Mouse (Mus musculus): ENCODE results near the gene Odf2l. TPM values are rescaled to one million over a fixed set of nuclear protein-coding genes. Genes with fewer than 3 reads are reported as not detected.

Gene Odf2l
- polyA plus RNA-seq (2015; fragmentation: Nextera tagmentation; extraction: Ambion mirVana) = 14.2 and 18.1 TPM in 2 replicates

DNA sequence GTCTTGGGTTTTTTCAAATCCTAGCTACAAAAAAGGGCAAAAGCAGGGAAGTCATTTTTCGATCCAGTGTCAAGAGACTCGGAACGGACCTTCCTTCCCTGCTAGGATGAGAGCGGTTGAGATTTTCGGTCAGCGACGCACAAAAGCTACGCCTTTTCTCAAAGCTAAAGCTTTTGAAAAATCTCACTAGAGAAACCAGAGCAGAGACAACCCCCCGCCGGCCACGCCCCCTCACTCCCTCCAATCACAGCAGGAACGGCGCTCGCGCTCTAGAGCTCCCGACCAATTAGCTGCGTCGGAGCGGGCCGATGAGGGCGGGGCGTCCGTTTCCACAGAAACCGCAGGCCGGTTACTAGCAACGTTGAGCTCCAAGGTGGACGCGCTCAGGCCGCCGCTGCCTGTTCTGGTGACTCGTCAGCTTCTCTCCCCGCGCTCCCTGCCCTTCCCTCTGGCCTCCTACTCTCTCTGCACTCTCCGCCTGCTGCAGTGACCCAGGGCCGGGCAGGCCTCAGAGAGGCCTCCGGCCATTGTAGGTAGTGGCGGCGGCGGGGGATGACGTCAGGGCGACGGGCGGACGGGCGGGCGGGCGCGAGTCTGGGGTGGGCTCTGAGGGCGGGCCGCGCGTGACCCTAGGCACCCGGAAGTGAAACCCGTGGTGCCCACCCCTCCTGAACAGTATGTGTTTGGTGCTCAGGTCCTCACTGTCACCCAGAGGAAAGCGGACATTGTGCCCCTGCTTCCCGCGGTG is at the start of gene Odf2l:
Odf2l (plus strand) TSS at position 335 of the 748 bp plus-strand sequence.
- H3K4me2 ChIP-seq (replicated peaks) = peak within 1 kb of the TSS; percentile 74
- no peaks in the 10 kb centered on the region for H3K36me3 ChIP-seq
- H3K27ac ChIP-seq = peak within 1 kb of the TSS; percentile 98
- no peaks in the 10 kb centered on the region for H3K27me3 ChIP-seq (replicated peaks)
- H3K9me3 ChIP-seq = no peaks in the 10 kb centered on the region
- peak within 1 kb of the TSS; percentile 89 for H3K9ac ChIP-seq
- H3K4me1 ChIP-seq (replicated peaks) = no peaks in the 10 kb centered on the region
- WGBS = under 1% methylated on average over 57 of the region's 57 CpGs
- peak; percentile 99 for ATAC-seq
- peak within 1 kb of the TSS; percentile 84 for H3K4me3 ChIP-seq (replicated peaks)

DNA sequence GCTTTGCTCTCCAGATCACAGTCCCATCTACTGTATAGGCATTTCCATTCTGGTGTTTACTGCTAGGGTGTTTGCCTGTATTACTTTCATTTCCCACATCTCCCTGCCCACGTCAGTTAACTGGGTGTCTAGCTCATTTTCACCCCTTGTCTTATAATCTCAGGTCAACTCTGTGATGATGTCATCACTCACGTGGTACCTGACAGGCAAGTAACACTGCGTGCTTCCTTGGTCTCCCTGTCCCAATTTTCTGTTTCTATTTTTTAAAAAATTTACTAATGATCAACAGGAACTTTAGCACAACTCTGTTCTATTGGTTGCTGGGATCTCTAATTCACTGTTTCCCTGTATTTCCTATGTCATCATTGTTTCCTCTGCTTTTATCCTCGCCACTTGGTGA is 49.4 kb upstream of the Odf2l start:
- Histone ChIP-seq H3K36me3 (no peaks in the 10 kb centered on the region), H3K27ac (no peak overlapping the region), H3K27me3 (replicated peaks) (no peaks in the 10 kb centered on the region), H3K9me3 (no peaks in the 10 kb centered on the region), H3K4me3 (replicated peaks) (no peak overlapping the region), H3K4me2 (replicated peaks) (no peak overlapping the region), H3K4me1 (replicated peaks) (no peaks in the 10 kb centered on the region), H3K9ac (no peak overlapping the region)
- 80% methylated on average over 4 of the region's 4 CpGs for WGBS
- ATAC-seq = no peak

DNA sequence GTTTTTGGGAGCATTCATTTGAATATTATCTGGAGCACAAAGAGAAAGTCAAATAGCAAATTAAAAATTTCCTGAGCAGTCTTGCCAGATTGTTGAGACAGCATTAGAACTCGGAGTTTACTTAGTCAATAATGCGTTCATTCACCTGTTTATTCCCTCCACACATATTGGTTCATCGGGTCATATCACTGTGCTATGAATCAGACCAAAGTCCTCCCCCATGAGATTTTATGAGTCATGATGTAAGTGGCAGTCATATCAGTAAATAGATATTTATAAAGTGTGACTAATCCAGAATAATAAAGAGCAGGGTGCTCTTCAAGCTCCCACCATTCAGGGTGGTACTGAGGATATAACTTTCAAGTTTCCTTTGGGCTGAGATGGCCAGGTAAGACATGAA is 46.0 kb upstream of the Odf2l start:
- WGBS = 81% methylated on average over 3 of the region's 3 CpGs
- Histone ChIP-seq H3K27ac (no peak overlapping the region), H3K9me3 (no peaks in the 10 kb centered on the region), H3K36me3 (no peaks in the 10 kb centered on the region), H3K9ac (no peak overlapping the region), H3K4me1 (replicated peaks) (no peaks in the 10 kb centered on the region), H3K27me3 (replicated peaks) (no peaks in the 10 kb centered on the region), H3K4me3 (replicated peaks) (no peak overlapping the region), H3K4me2 (replicated peaks) (no peak overlapping the region)
- ATAC-seq = peak; percentile 53; the same call in 1 of the 2 replicates

DNA sequence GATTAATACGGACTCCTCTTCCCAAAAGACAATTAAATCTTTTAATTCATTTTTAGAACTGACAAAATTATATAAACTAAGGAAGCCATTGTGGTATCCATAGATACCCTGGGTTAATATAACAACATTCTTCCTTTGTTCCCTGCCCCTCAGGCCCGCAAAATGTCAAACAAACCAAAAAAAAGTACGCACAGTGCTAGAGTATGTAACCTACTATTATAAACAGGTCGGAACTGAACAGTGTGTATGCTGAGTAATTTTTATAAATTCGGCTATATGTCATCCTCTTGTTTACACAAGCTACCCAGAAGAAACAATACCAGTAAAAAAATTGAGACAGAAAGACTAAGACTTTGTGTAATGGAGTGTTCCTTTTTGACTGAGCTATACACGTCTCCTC is 40.0 kb upstream of the Odf2l start:
- Histone ChIP-seq H3K4me3 (replicated peaks) (no peak overlapping the region), H3K27ac (no peak overlapping the region), H3K36me3 (no peaks in the 10 kb centered on the region), H3K4me2 (replicated peaks) (no peak overlapping the region), H3K4me1 (replicated peaks) (no peaks in the 10 kb centered on the region), H3K9me3 (no peaks in the 10 kb centered on the region), H3K27me3 (replicated peaks) (no peaks in the 10 kb centered on the region), H3K9ac (no peak overlapping the region)
- ATAC-seq = peak; percentile 37; the same call in 1 of the 2 replicates
- WGBS = 45% methylated on average over 6 of the region's 6 CpGs

DNA sequence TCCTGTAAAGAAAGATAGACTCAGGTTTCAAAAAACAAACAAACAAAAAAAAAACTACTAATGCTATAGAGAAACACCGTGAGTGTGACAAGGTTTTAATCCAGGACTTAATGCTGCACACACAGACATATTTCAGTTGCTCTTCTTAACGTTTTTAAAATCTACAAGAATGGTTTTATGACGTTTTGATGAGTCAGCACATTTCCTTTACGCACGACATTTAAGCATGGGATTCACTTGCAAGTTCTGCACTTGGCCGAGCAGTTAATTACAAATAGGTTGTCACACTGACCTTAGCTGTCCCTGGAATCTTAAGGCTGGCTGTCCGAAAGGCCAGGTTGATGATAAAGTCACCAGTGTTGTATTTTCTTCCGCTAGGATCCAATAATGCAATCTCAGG is 37.5 kb upstream of the Odf2l start:
- no peaks in the 10 kb centered on the region for H3K27me3 ChIP-seq (replicated peaks)
- 81% methylated on average over 8 of the region's 8 CpGs for WGBS
- H3K36me3 ChIP-seq = no peaks in the 10 kb centered on the region
- no peak for ATAC-seq
- H3K4me2 ChIP-seq (replicated peaks) = no peak overlapping the region
- H3K4me3 ChIP-seq (replicated peaks) = no peak overlapping the region
- H3K4me1 ChIP-seq (replicated peaks) = no peaks in the 10 kb centered on the region
- H3K9ac ChIP-seq = no peak overlapping the region
- no peak overlapping the region for H3K27ac ChIP-seq
- no peaks in the 10 kb centered on the region for H3K9me3 ChIP-seq

DNA sequence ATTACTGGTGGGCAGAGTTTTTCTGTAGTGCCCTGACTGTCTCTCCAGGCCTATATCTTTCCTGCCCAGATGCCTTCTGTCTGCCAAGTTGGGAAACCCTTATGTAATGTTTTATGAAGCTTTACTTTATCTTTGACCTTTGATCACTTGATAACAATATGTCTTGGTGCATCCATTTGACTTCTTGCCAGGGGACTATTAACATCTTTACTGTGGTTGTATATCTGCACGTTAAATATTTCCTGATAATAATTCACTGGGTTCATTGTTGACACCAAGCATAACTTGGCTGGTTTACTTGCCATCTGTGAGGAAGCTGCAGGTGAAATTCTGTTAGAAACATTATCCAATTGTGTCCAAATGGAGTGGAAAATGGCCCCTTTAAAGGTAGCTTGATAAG is 35.3 kb upstream of the Odf2l start:
- Histone ChIP-seq H3K4me1 (replicated peaks) (no peaks in the 10 kb centered on the region), H3K27me3 (replicated peaks) (no peaks in the 10 kb centered on the region), H3K4me3 (replicated peaks) (no peak overlapping the region), H3K36me3 (no peaks in the 10 kb centered on the region), H3K4me2 (replicated peaks) (no peak overlapping the region), H3K27ac (no peak overlapping the region), H3K9me3 (no peaks in the 10 kb centered on the region), H3K9ac (no peak overlapping the region)
- ATAC-seq = peak; percentile 88
- WGBS = 42% methylated on average over 1 of the region's 1 CpGs

DNA sequence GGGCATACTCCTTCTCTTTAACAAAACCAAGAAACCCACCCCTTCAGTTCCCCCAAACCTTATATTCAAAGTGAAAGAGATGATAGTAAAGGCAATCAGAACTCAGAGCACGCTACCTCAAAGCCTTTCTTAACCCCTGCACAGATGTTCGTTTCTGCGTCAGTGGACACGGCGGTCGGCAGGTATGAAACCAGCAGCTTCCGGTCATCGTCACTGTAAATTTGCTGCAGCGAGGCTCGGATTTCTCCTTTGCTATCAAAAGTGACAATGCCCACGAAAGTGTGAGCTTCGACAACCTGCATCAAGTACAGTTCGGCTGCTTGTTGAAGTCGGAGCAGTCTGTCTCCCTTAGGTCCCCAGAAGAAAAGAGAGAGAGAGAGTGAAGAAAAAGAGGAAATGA is 32.2 kb upstream of the Odf2l start:
- ATAC-seq = no peak
- 91% methylated on average over 14 of the region's 14 CpGs for WGBS
- Histone ChIP-seq H3K27me3 (replicated peaks) (no peaks in the 10 kb centered on the region), H3K4me1 (replicated peaks) (no peaks in the 10 kb centered on the region), H3K9ac (no peak overlapping the region), H3K4me3 (replicated peaks) (no peak overlapping the region), H3K36me3 (no peaks in the 10 kb centered on the region), H3K4me2 (replicated peaks) (no peak overlapping the region), H3K9me3 (no peaks in the 10 kb centered on the region), H3K27ac (no peak overlapping the region)

DNA sequence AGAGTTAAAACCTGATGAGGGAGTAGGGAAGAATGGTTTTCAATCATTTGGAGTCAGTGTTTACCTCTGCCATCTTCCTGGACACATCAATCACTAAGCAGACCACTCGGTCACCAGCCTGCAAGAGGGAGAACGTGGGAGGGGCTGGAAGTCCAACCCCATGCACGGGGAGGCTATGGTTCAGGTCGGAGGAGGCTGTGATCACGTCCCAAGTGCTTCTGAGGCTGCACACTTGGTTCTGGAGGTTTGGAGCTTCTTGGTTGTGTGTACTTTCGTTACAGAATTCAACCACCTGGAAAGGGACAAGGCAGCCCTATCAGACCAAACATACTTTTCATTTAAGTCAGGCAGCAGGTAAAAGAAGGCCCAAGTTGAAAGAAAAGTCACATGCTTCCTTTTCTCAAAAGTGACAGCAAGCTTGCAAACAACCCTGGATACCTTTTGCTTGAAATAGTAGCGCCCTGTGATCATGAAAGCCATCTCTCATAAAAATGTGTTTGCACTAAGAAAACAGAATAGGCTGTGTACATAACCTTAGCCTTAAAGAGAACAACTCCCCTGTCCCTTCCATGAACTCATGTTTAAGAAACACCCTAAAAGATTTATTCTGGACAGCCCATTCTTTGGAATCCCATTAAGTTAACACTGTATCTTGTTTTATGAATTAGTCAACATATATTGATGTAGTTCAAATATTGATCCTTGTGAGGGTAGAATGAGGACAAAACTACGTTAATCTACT is 30.4 kb upstream of the Odf2l start:
- Histone ChIP-seq H3K4me1 (replicated peaks) (no peaks in the 10 kb centered on the region), H3K4me3 (replicated peaks) (no peak overlapping the region), H3K9ac (no peak overlapping the region), H3K9me3 (no peaks in the 10 kb centered on the region), H3K36me3 (no peaks in the 10 kb centered on the region), H3K4me2 (replicated peaks) (no peak overlapping the region), H3K27me3 (replicated peaks) (no peaks in the 10 kb centered on the region), H3K27ac (0 out of 2 replicates have a peak overlapping the region, but pooled peaks have one; percentile 32)
- 39% methylated on average over 8 of the region's 8 CpGs for WGBS
- peak; percentile 46; the same call in 1 of the 2 replicates for ATAC-seq

DNA sequence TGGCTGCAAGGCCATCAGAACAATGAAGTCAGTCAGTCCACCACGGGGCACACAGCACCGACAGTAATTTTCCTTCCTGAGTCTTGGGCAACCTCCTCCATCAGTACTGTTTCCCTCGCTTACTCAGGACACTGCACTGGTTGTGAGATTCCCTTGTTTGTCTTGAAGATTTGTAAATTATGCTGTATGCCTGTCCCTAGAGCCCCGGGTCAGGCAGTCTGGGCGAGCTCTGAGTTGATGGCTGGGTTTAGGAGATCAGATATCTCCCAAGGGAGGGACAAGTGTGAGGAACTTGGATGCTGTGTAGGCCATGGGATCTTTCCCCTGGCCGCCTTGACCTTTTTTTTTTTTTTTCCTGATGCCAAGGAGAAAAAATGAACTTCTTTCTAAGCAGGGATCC is 19.1 kb upstream of the Odf2l start, which contains the start of gene Clca2:
Clca2 (minus strand) TSS at position 153 of the 400 bp plus-strand sequence.
- ATAC-seq = no peak
- no peaks in the 10 kb centered on the region for H3K9me3 ChIP-seq
- no peaks in the 10 kb centered on the region for H3K36me3 ChIP-seq
- H3K9ac ChIP-seq = no peak within 1 kb of the TSS
- H3K4me2 ChIP-seq (replicated peaks) = no peak within 1 kb of the TSS
- no peaks in the 10 kb centered on the region; the same call in 1 of the 2 replicates for H3K4me1 ChIP-seq (replicated peaks)
- no peak within 1 kb of the TSS for H3K4me3 ChIP-seq (replicated peaks)
- no peak within 1 kb of the TSS for H3K27ac ChIP-seq
- no peaks in the 10 kb centered on the region for H3K27me3 ChIP-seq (replicated peaks)
- WGBS = 57% methylated on average over 6 of the region's 6 CpGs

DNA sequence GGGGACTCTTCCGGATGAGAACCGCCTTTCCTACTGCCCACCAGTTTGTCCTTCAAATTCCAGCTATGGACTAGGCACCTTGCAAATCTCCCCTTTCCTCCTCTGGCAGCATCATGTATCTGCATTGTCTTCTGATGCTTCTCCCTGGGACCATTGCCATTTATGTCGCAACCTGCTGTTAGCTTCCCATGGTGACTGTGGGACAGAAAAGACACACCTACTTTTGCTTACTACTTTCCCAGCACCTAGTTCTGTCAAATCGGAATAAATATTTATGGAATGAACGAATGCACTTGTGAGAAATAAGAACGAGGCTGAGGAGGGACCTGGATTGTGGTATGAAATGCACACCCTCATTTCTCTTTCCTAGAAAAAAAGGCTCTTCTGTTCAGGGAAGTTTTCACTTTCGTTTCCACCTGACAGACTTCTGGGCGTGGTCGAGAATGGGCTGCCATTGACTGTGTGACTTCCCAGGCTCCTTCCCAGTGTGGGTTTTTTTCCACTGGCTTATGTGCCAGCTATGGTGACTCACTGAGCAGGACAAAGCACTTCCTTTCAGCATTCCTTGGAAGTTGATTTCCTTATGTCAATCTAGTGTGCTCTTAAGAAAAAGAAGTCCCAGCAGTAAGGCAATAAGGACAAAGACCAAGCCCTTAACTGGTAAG is 16.4 kb upstream of the Odf2l start:
- Histone ChIP-seq H3K4me3 (replicated peaks) (no peak overlapping the region), H3K27me3 (replicated peaks) (no peaks in the 10 kb centered on the region), H3K9ac (no peak overlapping the region), H3K4me1 (replicated peaks) (no peaks in the 10 kb centered on the region; the same call in 1 of the 2 replicates), H3K9me3 (no peaks in the 10 kb centered on the region), H3K27ac (no peak overlapping the region), H3K36me3 (no peaks in the 10 kb centered on the region), H3K4me2 (replicated peaks) (no peak overlapping the region)
- ATAC-seq = peak; percentile 85
- WGBS = 64% methylated on average over 9 of the region's 9 CpGs

DNA sequence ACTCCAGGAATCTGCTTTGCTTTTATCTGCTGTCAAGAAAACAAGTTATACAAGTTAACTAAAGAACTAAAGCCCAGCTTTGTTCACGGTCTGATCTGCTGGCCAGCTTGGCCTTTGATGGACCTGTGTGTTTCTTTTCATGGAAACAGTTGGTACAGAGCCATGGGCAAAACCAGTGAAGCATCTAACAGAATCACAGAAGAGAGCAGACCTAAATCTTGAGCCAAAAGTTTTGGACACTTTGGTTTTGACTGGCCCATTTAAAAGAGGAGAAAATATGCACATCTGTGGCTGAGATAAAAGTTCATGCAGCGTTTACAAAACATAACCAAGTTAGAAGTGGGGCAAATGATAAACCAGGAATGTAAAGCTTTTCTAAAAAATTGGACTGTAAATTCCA is 15.1 kb upstream of the Odf2l start:
- Histone ChIP-seq H3K36me3 (no peaks in the 10 kb centered on the region), H3K4me1 (replicated peaks) (no peaks in the 10 kb centered on the region; the same call in 1 of the 2 replicates), H3K9me3 (no peaks in the 10 kb centered on the region), H3K27ac (no peak overlapping the region), H3K9ac (no peak overlapping the region), H3K4me3 (replicated peaks) (no peak overlapping the region), H3K4me2 (replicated peaks) (no peak overlapping the region), H3K27me3 (replicated peaks) (no peaks in the 10 kb centered on the region)
- ATAC-seq = no peak
- 75% methylated on average over 2 of the region's 2 CpGs for WGBS

DNA sequence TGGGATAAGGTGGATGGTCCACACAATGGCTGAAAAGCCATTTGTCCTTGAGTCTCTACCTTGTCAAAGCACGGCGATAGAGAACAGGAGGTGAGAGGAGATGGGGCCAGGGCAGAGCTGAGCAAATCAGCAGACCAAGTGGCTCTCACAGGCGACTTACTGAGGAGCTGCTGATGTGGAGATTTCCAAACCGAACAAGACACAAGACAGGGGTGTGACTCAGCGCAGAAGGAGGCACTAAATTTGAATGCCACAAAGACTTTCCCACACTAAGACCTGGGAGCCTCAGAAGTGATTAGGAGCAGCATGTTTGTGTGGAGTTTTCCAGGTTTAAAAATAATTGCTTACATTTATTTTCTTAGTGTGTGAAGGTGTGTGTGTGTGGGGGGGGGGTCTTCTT is 14.6 kb upstream of the Odf2l start:
- Histone ChIP-seq H3K4me1 (replicated peaks) (no peaks in the 10 kb centered on the region; the same call in 1 of the 2 replicates), H3K4me3 (replicated peaks) (no peak overlapping the region), H3K27me3 (replicated peaks) (no peaks in the 10 kb centered on the region), H3K9me3 (no peaks in the 10 kb centered on the region), H3K4me2 (replicated peaks) (no peak overlapping the region), H3K9ac (no peak overlapping the region), H3K27ac (no peak overlapping the region), H3K36me3 (no peaks in the 10 kb centered on the region)
- 50% methylated on average over 5 of the region's 5 CpGs for WGBS
- no peak for ATAC-seq
